10 mouse cellular contexts compared by ENCODE assay signal in genomic region chrX:48429538-48429937, GRCm38 (mm10). TPM values are rescaled to one million over a fixed set of nuclear protein-coding genes. Genes with fewer than 3 reads are reported as not detected.
DNase-seq lines count a peak whose midpoint lies in the region; ATAC-seq and TF ChIP-seq lines count a peak whose summit lies in the region.
"Had no signal": no experiment of that assay in that cellular context is flagged by ENCODE, and none has a peak within 500 bp of the region (broad histone marks: within the 10 kb centered on the region; RNA-seq: fewer than 3 reads in every experiment).

No protein-coding gene starts in this region.

- no peak for ATAC-seq in kidney, embryonic 15.5 days (replicated peaks; ENCODE audit: low FRiP score)
- ATAC-seq in activated CD4-positive, CD25-positive, alpha-beta regulatory T cell, adult 4 months, result peak; percentile 26
- 0 out of 2 replicates have a peak, but pooled peaks have one; percentile 44 for ATAC-seq in liver, embryonic 11.5 days (replicated peaks; ENCODE audit: low FRiP score)
- ATAC-seq in stomach, postnatal 0 days (ENCODE audit: low FRiP score, low TSS enrichment), result no peak
- ATAC-seq in erythroblast, adult 5-6 weeks (replicated peaks; ENCODE audit: low FRiP score, poor library complexity, severe bottlenecking), result no peak

- H3K4me2 ChIP-seq in kidney, embryonic 15.5 days, result no peak overlapping the region
- no peak overlapping the region for H3K4me2 ChIP-seq in liver, embryonic 11.5 days
- H3K4me2 ChIP-seq in stomach, postnatal 0 days (replicated peaks; ENCODE audit: low read depth), result no peak overlapping the region
- H3K4me2 ChIP-seq: neural tube, embryonic 12.5 days had no signal

- H3K27me3 ChIP-seq in kidney, embryonic 15.5 days, result no peaks in the 10 kb centered on the region
- no peaks in the 10 kb centered on the region; the same call in 1 of the 2 replicates for H3K27me3 ChIP-seq in liver, embryonic 11.5 days (replicated peaks; ENCODE audit: control insufficient read depth, insufficient read depth, low read length)
- no peaks in the 10 kb centered on the region for H3K27me3 ChIP-seq in stomach, postnatal 0 days (ENCODE audit: control insufficient read depth, insufficient read depth, low read length)
- H3K27me3 ChIP-seq: neural tube, embryonic 12.5 days had no signal

- no peaks in the 10 kb centered on the region for H3K36me3 ChIP-seq in kidney, embryonic 15.5 days
- no peaks in the 10 kb centered on the region for H3K36me3 ChIP-seq in liver, embryonic 11.5 days (ENCODE audit: control insufficient read depth, insufficient read depth, low read length)
- H3K36me3 ChIP-seq in stomach, postnatal 0 days (ENCODE audit: control insufficient read depth, insufficient read depth, low read length), result no peaks in the 10 kb centered on the region
- H3K36me3 ChIP-seq: neural tube, embryonic 12.5 days had no signal

- no peak overlapping the region for H3K4me3 ChIP-seq in kidney, embryonic 15.5 days (replicated peaks)
- H3K4me3 ChIP-seq in liver, embryonic 11.5 days (ENCODE audit: low read depth, low read length), result no peak overlapping the region
- H3K4me3 ChIP-seq in stomach, postnatal 0 days (ENCODE audit: low read depth, low read length), result no peak overlapping the region
- H3K4me3 ChIP-seq: neural tube, embryonic 12.5 days had no signal

- 0 out of 2 replicates have a peak overlapping the region, but pooled peaks have one; percentile 54 for H3K27ac ChIP-seq in kidney, embryonic 15.5 days
- H3K27ac ChIP-seq in liver, embryonic 11.5 days (ENCODE audit: low read depth, low read length), result no peak overlapping the region
- H3K27ac ChIP-seq in stomach, postnatal 0 days (replicated peaks), result no peak overlapping the region
- H3K27ac ChIP-seq: neural tube, embryonic 12.5 days had no signal

- peaks cover 19% of the 10 kb centered on the region for H3K4me1 ChIP-seq in kidney, embryonic 15.5 days
- H3K4me1 ChIP-seq in liver, embryonic 11.5 days (replicated peaks; ENCODE audit: control insufficient read depth, insufficient read depth, low read length), result peaks cover 32% of the 10 kb centered on the region
- H3K4me1 ChIP-seq in stomach, postnatal 0 days (replicated peaks; ENCODE audit: control insufficient read depth, insufficient read depth), result no peaks in the 10 kb centered on the region
- H3K4me1 ChIP-seq: neural tube, embryonic 12.5 days had no signal

- no peak overlapping the region for H3K9ac ChIP-seq in kidney, embryonic 15.5 days
- H3K9ac ChIP-seq in liver, embryonic 11.5 days (ENCODE audit: low read depth, low read length), result no peak overlapping the region
- H3K9ac ChIP-seq in stomach, postnatal 0 days (ENCODE audit: low read length), result no peak overlapping the region
- H3K9ac ChIP-seq: neural tube, embryonic 12.5 days had no signal

- DNase-seq in kidney, adult 9 months, result no peak
- no peak for DNase-seq in liver, embryonic 11.5 days (ENCODE audit: low spot score)
- no peak for DNase-seq in stomach, postnatal 0 days (ENCODE audit: low spot score)
- DNase-seq in testis, postnatal 14 days (ENCODE audit: low spot score), result no peak
- no peak for DNase-seq in ovary, postnatal 14 days (ENCODE audit: low spot score)
- DNase-seq: gastrocnemius, postnatal 25 days had no signal

- no peaks in the 10 kb centered on the region for H3K9me3 ChIP-seq in kidney, embryonic 15.5 days (replicated peaks)
- no peaks in the 10 kb centered on the region for H3K9me3 ChIP-seq in liver, embryonic 11.5 days (ENCODE audit: control insufficient read depth, low read length)
- H3K9me3 ChIP-seq in stomach, postnatal 0 days (ENCODE audit: control insufficient read depth, low read length), result no peaks in the 10 kb centered on the region
- H3K9me3 ChIP-seq: neural tube, embryonic 12.5 days had no signal

- TF ChIP-seq EP300 in stomach, postnatal 0 days (optimal IDR thresholded peaks at IDR 0.05), result no peak

- TF ChIP-seq CTCF in stomach, postnatal 0 days (IDR thresholded peaks at IDR 0.05; ENCODE audit: low read depth), result peak; percentile 25

- 46% methylated on average over 6 of the region's 6 CpGs for WGBS in kidney, embryonic 15.5 days
- WGBS in liver, embryonic 11.5 days, result 23% methylated on average over 5 of the region's 6 CpGs
- WGBS in stomach, postnatal 0 days, result 43% methylated on average over 6 of the region's 6 CpGs

RNA-seq across cellular contexts. Expression of gene Elf4, which starts 33.4 kb away (rescaled TPM):
- 5.3 and 6.3 TPM in 2 replicates for polyA plus RNA-seq in kidney, embryonic 15.5 days (2015; fragmentation: Nextera tagmentation; extraction: Ambion mirVana)
- 10 to 100 TPM; 29.1 to 30.6 TPM for polyA plus RNA-seq in activated CD4-positive, CD25-positive, alpha-beta regulatory T cell, adult 4 months (2017; shearing (Covaris generic))
- 7.8 and 9.5 TPM in 2 replicates for polyA plus RNA-seq in liver, embryonic 11.5 days (2014; fragmentation: Nextera tagmentation; extraction: Ambion mirVana)
- polyA plus RNA-seq in stomach, postnatal 0 days (2015; fragmentation: Nextera tagmentation; extraction: Ambion mirVana), result 4.1 and 4.5 TPM in 2 replicates
- total RNA-seq in erythroblast, adult 5-6 weeks (2015; ENCODE audit: low replicate concordance), result 24.5 and 26.5 TPM in 2 replicates
- 2.9 and 6.3 TPM in 2 replicates for total RNA-seq in erythroblast, adult 5-6 weeks (2017; ENCODE audit: low replicate concordance)

Comparison
In these comparisons a context has a peak if more than half of its experiments do, and no peak if none do; other contexts are left out.
1. ATAC-seq: peak in activated CD4-positive, CD25-positive, alpha-beta regulatory T cell, adult 4 months (single experiment) and liver, embryonic 11.5 days (single experiment); none in kidney, embryonic 15.5 days (single experiment), stomach, postnatal 0 days (single experiment) and erythroblast, adult 5-6 weeks (single experiment).